Comparison of ENCODE assay signal across 27 mouse cellular contexts in genomic region chr4:88108585-88108984, GRCm38 (mm10).
"Had no signal": no experiment of that assay in that cellular context is flagged by ENCODE, and none has a peak within 500 bp of the region (broad histone marks: within the 10 kb centered on the region; RNA-seq: fewer than 3 reads in every experiment).

No protein-coding gene starts in this region.

- H3K27me3 ChIP-seq: embryonic facial prominence, embryonic 12.5 days; embryonic facial prominence, embryonic 13.5 days; embryonic facial prominence, embryonic 15.5 days; forebrain, embryonic 12.5 days; forebrain, embryonic 13.5 days; forebrain, embryonic 15.5 days had no signal

- H3K4me1 ChIP-seq: embryonic facial prominence, embryonic 12.5 days; embryonic facial prominence, embryonic 15.5 days; forebrain, embryonic 15.5 days had no signal

- H3K36me3 ChIP-seq: embryonic facial prominence, embryonic 12.5 days; embryonic facial prominence, embryonic 13.5 days; embryonic facial prominence, embryonic 15.5 days; forebrain, embryonic 10.5 days; forebrain, embryonic 12.5 days; forebrain, embryonic 15.5 days had no signal

- H3K9me3 ChIP-seq: embryonic facial prominence, embryonic 12.5 days; embryonic facial prominence, embryonic 13.5 days; embryonic facial prominence, embryonic 15.5 days; forebrain, embryonic 10.5 days; forebrain, embryonic 12.5 days; forebrain, embryonic 13.5 days; forebrain, embryonic 15.5 days had no signal

- H3K4me2 ChIP-seq: embryonic facial prominence, embryonic 12.5 days; embryonic facial prominence, embryonic 13.5 days; embryonic facial prominence, embryonic 15.5 days; forebrain, embryonic 12.5 days; forebrain, embryonic 13.5 days; forebrain, embryonic 15.5 days had no signal

- H3K27ac ChIP-seq: embryonic facial prominence, embryonic 12.5 days; embryonic facial prominence, embryonic 13.5 days; embryonic facial prominence, embryonic 15.5 days; forebrain, embryonic 10.5 days; forebrain, embryonic 12.5 days; forebrain, embryonic 13.5 days; forebrain, embryonic 15.5 days; gastrocnemius, adult 2 months; heart, adult 2 months had no signal

- H3K9ac ChIP-seq: embryonic facial prominence, embryonic 12.5 days; embryonic facial prominence, embryonic 13.5 days; embryonic facial prominence, embryonic 15.5 days; forebrain, embryonic 12.5 days; forebrain, embryonic 13.5 days; forebrain, embryonic 15.5 days; forebrain, postnatal 0 days had no signal

- DNase-seq: cerebellum, adult 8-10 months; cerebellum, adult 9-10 months; cerebellum, adult 9-11 months; cerebellum, postnatal 10 days; cerebellum, postnatal 14 days; cerebellum, postnatal 25 days; cerebellum, postnatal 36 days; embryo, embryonic 11 days; forebrain, postnatal 0 days; gastrocnemius, adult 2 months; gastrocnemius, postnatal 10 days; gastrocnemius, postnatal 14 days; gastrocnemius, postnatal 25 days; gastrocnemius, postnatal 36 days; heart, adult 11 months; heart, adult 18-20 months; heart, adult 2 months had no signal

- H3K4me3 ChIP-seq: embryonic facial prominence, embryonic 12.5 days; embryonic facial prominence, embryonic 13.5 days; embryonic facial prominence, embryonic 15.5 days; erythroblast, embryonic 14.5 days; forebrain, embryonic 10.5 days; forebrain, embryonic 12.5 days; forebrain, embryonic 13.5 days; forebrain, embryonic 15.5 days; gastrocnemius, adult 2 months; heart, adult 2 months had no signal

- ATAC-seq: forebrain, embryonic 13.5 days; forebrain, embryonic 14.5 days; forebrain, embryonic 15.5 days; forebrain, embryonic 16.5 days; forebrain, postnatal 0 days had no signal
